Mouse (Mus musculus): ENCODE data around the gene Rab12. TPM values are rescaled to one million over a fixed set of nuclear protein-coding genes. Genes with fewer than 3 reads are reported as not detected.

The Rab12 gene
- total RNA-seq, 2 experiments from 2014 or later, result 204 to 226 TPM

DNA sequence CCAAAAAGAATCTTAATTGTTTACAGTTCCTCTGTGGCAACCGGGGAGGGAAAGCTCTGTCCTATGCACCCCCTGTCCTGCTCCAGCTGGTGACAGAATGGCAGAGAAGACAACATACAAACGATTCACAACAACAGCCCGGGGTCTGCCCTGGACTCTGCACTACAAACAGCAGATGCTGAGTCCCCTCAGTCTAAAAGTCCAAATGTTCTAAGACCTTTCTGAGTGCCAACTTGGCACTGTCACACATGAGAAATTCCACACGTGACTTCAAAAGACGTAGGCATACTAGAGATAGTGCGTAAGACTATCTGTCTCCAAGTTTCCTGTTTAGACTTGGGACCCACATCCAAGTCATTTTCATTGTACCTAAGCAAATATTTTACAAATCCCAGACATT, 16.7 kb downstream of the Rab12 start:
- DNase-seq, result no peak

DNA sequence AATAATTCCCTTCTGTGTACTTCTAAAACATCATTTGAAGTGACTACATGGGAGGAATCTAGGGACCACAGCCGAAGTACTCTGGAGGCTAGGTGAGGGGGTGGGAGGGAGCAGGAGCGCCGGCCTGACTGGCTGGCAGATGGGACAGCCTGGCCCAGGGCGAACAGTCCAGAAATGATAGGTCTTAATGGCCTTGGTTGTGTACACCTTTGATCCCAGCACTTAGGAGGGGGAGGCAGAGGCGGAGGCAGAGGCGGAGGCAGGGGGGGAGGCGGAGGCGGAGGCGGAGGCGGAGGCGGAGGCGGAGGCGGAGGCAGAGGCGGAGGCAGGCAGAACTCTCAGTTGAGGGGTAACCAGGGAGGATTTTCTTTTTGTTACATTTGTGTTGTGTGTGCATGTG, 20.9 kb downstream of the Rab12 start:
- no peak for DNase-seq

DNA sequence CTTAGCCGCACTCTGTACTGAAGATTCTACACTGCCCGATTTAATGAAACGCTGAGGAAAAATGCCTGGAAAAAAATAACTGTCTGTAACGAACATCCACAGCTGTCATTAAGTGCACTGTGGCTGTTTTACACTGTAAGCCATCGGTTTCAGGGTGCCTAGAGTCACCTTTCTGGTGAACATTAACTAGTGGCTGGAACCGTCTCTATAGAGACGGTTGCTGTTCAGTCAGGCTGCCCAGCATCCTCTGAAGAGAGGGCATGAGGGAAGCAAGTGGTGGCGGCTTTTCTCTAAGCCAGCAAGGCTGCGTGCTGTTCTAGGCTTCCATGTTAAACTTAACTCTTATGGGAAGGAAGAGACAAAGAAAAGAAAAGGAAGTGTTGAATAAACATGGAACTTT, 22.9 kb downstream of the Rab12 start:
- no peak for DNase-seq

DNA sequence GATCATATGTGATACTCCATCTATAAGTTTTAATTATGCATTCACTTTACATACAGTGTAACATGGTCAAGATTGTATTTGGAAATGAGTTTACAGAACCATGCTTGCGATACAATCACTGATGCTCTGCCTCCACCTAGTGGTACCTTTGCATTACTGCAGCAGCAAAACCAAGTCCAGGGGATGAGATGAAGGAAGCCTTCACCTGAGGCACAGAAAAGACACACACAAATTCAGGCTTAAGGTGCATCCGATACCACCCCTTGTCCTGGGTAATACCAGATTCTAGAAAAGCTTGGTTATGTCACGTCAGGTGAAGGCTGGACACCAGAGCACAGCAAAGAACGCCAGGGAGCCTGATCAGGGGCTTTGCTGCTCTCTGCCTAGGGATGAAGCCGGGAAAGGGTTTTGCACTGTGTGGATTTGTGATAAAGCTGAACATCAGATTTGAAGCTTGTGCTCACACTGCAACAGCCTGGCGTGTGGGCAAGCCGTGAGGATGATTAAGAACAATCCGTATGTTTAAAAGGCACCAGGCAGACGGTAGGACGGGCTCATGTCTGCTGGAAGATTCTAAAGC, 29.4 kb downstream of the Rab12 start:
- DNase-seq, result peak; percentile 34 to 71

DNA sequence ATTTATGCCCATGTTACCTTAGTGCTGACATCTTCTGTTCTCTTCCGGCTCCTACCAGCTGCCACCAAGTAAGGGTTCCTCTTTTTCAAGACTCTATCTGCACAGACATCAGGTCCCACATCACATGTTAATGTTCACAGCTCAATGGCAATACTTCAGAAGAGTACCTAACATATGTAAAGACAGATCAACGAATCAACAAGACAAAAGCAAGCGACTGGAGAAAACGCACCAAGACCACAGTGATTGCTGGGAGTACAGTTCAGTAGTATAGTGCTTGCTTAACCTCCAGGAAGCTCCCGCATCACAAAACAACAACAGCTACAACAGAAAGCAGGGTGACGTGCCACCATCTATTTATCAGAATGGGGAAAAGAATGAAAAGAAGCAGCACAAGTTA, 33.0 kb downstream of the Rab12 start:
- no peak for DNase-seq

DNA sequence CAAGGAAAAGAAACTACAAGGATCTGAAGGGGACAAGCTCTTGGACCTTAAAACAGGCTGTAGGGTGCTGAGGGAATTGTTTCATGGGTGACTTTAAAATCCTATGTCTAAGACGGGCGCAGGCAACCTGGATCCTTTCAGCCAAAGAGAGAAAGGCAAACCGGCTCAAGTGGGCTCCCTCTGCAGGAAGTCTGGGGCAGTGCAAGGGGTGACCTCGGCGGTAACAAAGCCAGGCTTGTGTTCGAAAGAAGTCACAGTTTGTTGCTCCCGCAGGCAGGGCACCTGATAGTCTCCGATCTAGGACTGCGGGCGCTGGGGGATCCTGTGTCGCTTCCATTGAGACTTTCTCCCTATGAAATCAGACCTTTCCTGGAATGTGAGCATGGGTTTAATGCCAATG, 33.8 kb downstream of the Rab12 start:
- peak; percentile 64 to 86 for DNase-seq

DNA sequence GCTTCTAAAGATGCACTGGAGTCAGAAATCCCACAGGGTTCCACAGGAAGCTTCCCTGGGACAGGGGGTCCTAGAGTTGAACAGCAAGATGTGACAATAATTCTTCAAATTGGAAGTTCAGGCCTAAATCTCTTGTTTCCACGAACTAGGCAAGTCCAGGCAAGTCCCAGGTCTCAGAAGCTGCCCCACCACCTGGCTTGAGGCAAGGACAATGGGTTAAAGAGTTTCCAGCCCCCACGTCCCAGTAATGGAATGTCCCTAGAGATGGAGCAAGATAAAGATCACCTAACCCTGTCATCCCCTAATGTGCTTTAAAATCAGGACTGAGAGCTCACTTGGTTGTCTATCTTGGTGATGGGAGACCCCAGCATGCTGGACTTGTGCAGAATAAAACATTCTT, 34.6 kb downstream of the Rab12 start:
- no peak for DNase-seq

DNA sequence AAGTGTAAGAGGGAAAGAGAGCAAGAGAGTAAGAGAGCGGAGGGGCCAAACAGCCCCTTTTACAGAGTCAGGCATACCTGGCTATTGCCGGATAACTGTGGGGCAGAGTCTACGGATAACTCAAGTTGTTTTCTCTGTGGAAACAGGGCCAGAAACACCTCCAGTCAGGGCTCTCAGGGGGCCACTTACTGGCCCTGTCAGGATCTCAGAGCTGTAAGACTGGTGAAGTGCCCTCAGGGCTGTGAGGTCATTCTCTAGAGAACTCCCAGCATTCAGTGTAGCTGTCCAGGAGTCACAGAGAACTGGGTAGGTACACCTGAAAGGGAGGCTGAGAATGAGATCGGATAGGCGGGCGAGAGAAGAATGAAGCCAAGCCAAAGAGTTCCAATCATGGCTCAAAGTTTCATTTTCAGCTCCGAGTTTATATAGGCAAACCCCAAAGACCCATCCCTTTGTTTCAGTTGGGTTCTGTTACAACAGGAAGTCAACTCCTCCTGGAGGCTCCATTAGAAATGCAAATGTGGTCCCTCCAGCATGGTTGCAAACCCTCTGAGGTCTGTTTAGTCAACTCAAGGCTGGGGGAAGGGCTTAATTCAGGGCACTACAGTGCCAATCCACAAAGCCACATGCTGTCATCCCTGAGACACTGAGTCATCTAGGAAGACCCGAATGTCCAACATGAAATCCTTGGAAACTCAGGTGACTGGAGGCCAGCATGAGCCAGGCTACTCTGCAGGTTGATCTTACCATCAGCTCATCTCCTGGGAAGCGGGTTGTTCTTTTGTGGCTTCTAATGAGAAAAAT, 35.7 kb downstream of the Rab12 start:
- DNase-seq, result no peak

DNA sequence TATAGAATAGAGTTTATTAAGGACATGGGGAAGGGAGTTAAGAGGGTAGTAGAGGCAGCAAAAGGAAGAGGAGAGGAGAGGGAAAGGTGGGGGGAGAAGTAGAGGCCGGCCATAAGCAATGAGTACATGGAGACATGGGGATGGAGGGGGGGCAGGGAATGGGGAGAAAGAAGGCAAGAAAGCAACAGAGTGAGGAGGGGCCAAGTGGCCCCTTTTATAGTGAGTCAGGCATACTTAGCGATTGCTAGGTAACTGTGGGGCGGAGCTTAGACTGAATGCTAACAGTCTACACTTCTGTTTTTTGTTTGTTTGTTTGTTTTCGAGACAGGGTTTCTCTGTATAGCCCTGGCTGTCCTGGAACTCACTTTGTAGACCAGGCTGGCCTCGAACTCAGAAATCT, 38.2 kb downstream of the Rab12 start:
- DNase-seq, result no peak

DNA sequence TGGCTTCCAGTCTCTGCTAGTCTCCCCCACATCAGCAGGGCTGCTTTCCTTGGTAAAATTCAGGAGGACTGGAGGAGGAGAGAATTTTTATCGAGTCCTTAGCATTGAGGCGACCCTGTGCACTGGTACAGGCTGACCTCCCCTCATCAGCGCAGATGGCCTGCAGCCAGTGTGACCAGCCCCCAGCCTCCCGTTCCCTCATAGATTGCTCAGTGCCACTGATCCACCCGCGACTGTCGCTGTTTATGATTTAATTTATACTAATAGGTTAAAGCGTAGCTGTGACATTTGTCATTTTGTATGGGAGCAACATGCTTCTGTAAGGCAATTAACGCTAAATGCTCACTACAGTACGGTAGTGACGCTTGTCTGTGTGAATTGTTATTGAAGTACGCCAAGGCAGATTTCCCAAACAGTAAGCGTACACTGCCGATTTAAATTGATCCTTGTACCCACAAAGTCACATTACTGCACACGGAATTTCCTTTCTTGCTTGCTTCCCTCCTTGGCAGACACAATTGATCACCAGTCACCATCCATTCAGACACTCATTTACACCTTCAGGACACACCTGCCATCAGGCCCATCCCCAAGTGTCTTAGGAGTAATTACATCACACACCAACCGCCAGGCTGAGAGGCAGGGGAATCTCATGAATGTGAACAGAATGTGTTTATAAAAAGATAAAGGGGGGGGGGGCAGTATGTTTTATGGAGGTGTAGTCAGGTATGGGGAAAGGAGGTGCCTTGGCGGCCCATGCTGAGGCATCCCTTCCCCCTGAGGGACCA, 38.8 kb downstream of the Rab12 start:
- DNase-seq, result no peak

DNA sequence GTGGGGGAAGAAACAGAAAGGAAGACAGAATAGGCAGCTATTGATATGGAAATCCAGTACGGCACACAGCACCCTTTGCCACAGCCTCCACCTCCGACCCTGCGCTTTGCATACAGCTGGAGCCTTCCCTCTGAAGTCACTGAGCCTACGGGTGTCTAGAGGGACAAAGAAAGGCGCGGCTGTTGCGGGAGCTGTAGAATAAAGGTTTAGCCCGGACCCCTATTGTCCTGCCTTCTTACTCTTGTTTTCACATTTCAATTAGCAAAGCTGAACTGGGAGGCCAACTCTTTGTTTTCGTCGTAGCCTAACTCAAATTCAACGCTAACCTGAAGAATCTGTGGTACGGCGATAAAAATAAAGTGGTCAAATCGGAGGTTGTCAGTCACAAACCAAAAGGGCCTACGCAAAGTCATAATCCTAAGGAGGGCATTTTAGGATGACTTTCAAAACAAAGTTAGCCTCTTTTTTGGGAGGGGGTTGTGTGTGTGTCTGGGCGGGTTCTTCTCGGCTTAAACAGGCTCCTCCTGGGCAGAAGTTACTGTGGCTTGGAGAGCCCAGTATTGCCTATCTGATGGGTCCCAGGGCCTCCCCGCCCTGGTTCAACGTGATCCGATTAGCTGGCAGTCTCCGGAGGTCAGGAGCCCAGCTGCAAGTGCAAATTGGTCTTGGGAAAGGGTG, 39.6 kb downstream of the Rab12 start:
- peak; percentile 23 to 36 for DNase-seq

DNA sequence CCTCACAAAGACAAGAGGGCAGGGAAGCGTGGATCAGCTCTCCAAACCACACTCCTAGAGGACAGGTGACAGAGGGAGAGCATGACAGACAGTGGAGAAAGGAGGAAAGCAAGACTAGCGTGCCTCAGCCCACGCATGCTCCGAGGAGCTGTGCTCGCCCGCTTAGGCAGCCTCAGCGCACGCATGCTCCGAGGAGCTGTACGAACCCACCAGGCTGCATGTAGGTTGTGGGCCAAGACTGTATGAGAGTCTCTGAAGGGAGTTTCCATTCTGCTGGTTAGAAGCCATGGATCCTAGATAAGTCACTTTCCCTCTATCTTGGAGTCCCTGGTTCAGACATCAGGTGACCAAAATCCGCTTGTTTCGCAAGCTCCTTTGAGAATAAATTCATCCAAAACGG, 40.2 kb downstream of the Rab12 start:
- DNase-seq, result peak; percentile 29 to 44

DNA sequence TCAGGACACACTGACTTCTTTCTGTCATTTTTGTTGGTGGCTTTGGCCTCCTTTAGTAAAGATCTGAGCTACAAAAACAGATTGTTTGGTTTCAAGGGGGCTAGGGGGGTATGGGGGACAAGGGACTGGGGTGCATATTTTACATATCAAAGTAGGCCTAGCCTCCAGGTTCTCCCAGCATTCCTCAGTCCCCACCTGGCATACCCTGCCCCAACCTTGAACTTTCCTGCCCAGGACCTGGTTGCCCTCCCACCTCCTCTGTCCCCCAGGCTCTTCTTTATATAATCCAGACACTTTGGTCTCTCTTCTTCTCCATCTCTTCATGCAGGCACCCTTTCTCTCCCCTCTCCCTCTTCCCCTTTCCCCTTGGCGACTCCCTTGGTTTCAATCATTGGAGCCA, 46.3 kb downstream of the Rab12 start:
- no peak for DNase-seq

DNA sequence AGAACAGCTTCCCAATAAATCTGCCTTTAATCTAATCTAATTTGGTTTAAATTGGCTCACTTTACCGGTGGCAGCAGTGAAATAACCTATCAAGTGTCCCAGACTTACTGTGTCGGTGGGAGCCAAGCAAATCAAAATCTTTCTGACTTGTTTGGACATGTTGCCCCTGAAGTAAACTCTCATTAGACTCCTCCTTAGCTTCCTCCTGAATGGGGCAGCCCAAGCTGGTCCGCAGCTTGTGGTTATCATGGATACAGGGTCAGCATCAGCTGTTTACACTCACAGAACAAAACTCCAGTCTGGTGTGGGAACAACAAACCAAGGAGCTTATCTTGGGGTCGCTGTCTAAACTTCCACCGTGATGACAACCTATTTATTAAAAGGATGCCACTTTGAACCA, 47.8 kb downstream of the Rab12 start:
- no peak for DNase-seq

DNA sequence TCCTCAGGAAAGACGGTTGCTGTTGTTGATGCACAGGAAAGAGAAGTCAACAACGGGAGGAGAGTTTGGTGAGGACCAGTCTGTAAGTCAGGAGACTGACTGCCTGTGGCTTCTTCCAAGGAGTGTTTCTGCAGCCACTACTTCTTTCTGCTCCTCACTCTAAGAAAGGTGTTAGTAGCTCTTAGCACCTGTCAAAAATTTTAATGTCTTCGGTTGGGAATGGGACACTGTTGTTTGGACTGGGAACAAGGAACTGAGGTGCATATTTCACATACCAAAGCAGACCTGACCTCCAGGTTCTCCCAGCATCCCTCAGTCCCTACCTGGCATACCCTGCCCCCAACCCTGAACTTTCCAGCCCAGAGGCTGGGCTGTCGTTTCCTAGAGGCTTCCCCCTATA, 48.3 kb downstream of the Rab12 start:
- DNase-seq, result no peak

DNA sequence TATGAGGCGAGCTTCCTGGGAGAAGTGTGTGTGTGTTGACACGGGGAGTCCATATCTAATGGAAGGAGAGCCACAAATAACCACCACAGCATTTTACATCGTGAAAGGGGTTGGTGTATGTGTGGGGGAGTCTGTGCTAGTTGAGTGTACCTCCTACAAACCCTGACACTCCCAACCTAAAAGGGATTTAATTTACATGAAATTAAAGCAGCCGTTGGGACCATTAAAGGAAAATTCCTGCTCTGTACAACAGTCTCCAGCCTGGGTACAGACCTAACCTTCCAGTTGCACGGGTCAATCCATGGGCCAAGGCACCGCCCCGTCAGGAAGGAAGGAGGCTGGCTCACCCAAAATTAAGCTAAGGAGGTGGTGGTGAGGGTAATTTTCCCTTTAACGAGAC, 49.5 kb downstream of the Rab12 start:
- no peak for DNase-seq

DNA sequence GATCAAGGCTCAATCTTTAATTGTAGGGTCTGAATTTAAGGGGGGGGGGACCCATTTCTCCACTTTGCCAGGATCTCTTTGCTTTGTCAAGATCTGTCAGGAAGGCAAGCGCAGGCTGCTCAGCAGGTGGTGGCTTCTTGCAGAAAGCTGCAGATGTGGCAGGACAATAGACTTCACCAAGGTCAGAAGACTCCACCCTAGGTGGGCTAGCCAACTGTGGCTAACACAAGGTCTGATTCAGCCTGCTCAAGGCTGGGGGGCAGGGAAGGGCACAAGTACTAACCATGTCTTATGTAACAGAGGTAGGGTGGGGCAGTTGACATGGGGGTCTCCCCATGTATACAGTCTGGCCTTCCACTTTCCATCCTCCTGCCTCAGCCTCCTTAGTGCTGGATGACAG, 62.3 kb downstream of the Rab12 start:
- no peak for DNase-seq

DNA sequence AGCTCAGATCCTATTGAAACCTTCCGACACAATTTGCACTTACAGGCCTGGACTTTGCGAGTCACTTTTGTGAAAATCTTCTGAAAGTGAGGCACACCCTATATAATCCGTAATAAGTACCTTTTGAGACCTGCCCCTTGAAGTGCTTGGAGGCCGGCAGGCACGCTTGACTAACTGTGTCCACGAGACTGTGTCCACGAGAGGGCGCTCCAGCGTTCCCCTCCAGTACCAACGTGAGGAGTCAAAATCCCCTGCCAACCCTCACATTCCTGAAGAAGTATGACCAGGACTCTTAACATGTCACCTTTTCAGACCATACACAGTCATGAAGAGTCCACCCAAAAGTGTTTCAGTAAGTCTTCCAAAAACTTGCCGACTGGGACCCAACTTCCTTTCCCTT, 68.4 kb downstream of the Rab12 start:
- DNase-seq, result peak; percentile 83 to 92

DNA sequence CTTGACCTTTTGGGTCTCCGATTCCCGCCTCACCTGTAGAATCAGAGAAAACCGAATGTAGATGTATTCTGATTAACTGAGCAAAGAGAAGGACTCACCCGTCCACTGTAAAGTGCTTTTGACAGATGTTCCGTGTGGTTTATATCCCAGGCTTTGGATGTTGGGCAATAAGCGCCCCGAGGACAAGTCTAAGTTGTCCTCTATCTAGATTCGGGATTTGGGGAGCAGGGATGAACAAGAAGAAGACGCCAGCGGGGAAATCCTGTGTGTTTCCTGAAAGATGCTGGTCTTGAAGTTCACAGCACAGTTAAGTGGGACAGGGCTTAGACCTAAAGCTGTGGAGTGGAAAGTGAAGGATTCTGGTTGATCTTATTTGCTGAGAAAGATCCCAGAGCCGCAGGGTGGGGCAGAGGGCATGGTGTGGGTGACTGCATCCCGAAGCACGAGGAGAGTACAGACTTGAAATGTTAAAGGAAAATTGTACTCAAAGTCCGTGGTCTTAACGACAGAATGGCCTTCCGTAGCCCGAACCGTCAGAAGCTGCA, 68.9 kb downstream of the Rab12 start:
- no peak for DNase-seq

DNA sequence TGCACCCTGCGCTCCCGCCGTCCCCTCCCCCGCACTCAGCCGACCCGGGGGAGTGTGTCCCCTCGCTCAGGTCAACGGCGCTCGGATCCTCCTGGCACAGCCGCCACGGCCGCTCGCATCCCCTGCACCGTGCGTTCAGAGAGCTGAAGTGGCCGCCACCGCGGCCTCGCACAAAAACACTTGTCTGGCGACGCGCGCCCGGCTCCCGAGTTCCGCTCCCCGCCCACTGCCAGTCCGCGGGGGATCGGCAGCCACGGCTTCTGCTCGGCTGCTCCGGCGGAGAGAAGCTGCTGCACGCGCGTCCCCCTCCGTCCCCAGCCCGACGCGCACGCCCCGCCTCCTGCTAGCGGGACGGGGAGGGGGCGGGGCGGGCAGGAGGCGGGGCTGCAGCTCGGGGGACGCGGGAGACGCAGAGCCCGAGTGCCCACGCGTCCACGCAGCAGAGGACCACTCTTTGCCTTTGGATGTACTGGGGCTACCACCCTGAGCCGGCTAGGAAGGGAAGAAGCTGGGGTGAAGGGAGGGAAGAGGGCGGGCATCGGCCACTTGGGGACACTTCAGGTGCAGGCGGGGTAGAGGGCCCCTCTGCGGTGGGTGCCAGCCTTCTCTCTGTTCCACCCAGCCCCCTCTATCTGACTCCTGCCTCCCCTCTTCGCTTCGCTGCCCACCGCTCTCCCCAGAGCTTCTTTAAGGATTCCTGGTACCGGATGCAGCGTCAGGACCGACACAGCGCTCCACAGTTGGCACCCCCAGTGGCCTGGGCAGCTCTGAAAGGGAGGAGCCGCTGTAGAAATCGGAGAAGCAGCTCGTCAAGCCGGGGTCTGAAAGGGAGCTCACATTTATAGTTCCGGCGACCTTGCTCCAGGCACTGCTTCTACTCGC, 69.8 kb downstream of the Rab12 start, which contains the start of gene Mtcl1:
Gene Mtcl1, minus strand, starts transcription at position 291 of the 882 bp plus-strand sequence.
- peak; percentile 75 to 77 for DNase-seq

Measured in heart, adult 18-20 months (tissue).